Comparison of ENCODE assay signal across 24 mouse cellular contexts in genomic region chr16:38354185-38354913, GRCm38 (mm10). TPM values are rescaled to one million over a fixed set of nuclear protein-coding genes. Genes with fewer than 3 reads are reported as not detected.
DNase-seq lines count a peak whose midpoint lies in the region; ATAC-seq and TF ChIP-seq lines count a peak whose summit lies in the region.
"Had no signal": no experiment of that assay in that cellular context is flagged by ENCODE, and none has a peak within 500 bp of the region (broad histone marks: within the 10 kb centered on the region; RNA-seq: fewer than 3 reads in every experiment).

No protein-coding gene starts in this region.

- peaks cover 4% of the 10 kb centered on the region for H3K36me3 ChIP-seq in heart, embryonic 15.5 days
- peaks cover 87% of the 10 kb centered on the region for H3K36me3 ChIP-seq in megakaryocyte, embryonic 14.5 days (replicated peaks; ENCODE audit: low read length)

- H3K27ac ChIP-seq in heart, embryonic 15.5 days: peak overlapping the region; percentile 38; the same call in 1 of the 2 replicates
- H3K27ac ChIP-seq in cerebellum, adult 2 months (ENCODE audit: insufficient read depth, low read length): no peak overlapping the region
- H3K27ac ChIP-seq: embryonic facial prominence, embryonic 12.5 days; forebrain, embryonic 15.5 days; hindbrain, embryonic 10.5 days; hindbrain, embryonic 14.5 days had no signal

- no peaks in the 10 kb centered on the region for H3K27me3 ChIP-seq in heart, embryonic 15.5 days
- H3K27me3 ChIP-seq in megakaryocyte, embryonic 14.5 days (replicated peaks): no peaks in the 10 kb centered on the region
- H3K27me3 ChIP-seq in cerebellum, adult 2 months (ENCODE audit: control insufficient read depth, insufficient read depth, low read length): no peaks in the 10 kb centered on the region
- H3K27me3 ChIP-seq: embryonic facial prominence, embryonic 12.5 days; forebrain, embryonic 15.5 days had no signal

- H3K4me1 ChIP-seq in heart, embryonic 15.5 days (replicated peaks): peaks cover 38% of the 10 kb centered on the region
- peaks cover 80% of the 10 kb centered on the region for H3K4me1 ChIP-seq in megakaryocyte, embryonic 14.5 days
- no peaks in the 10 kb centered on the region for H3K4me1 ChIP-seq in cerebellum, adult 2 months (ENCODE audit: control insufficient read depth, insufficient read depth, low read length)
- H3K4me1 ChIP-seq: embryonic facial prominence, embryonic 12.5 days; forebrain, embryonic 15.5 days; hindbrain, embryonic 10.5 days had no signal

- 55% methylated on average over 5 of the region's 5 CpGs for WGBS in heart, embryonic 15.5 days
- WGBS in cerebellum, adult 2 months: 94% methylated on average over 5 of the region's 5 CpGs

- no peak overlapping the region for H3K4me2 ChIP-seq in heart, embryonic 15.5 days
- H3K4me2 ChIP-seq: embryonic facial prominence, embryonic 12.5 days; forebrain, embryonic 15.5 days; hindbrain, embryonic 14.5 days had no signal

- no peak for DNase-seq in heart, adult 8-10 months (ENCODE audit: low spot score)
- peak; percentile 25 for DNase-seq in induced T-regulatory cell, adult 2 months (ENCODE audit: low read depth)
- no peak for DNase-seq in cerebellum, adult 2 months
- DNase-seq in gastrocnemius, postnatal 4 days (ENCODE audit: low spot score in 2 of 2): no peak
- DNase-seq: adrenal gland, postnatal 25 days; cerebellum, adult 8-10 months; cerebellum, postnatal 14 days; kidney, adult 2 months had no signal

- TF ChIP-seq CTCF in cerebellum, adult 2 months (IDR thresholded peaks at IDR 0.05; ENCODE audit: borderline replicate concordance, insufficient read depth, low read depth, low read length): no peak

- ATAC-seq in heart, embryonic 15.5 days (replicated peaks; ENCODE audit: insufficient number of reproducible peaks, insufficient read depth, low FRiP score, low read depth): no peak
- ATAC-seq in megakaryocyte, adult 5-6 weeks (ENCODE audit: poor library complexity, severe bottlenecking): no peak; the same call in 1 of the 2 replicates
- ATAC-seq in megakaryocyte-erythroid progenitor cell, adult 5-6 weeks (replicated peaks; ENCODE audit: low FRiP score, low TSS enrichment, poor library complexity, severe bottlenecking): 0 out of 2 replicates have a peak, but pooled peaks have one; percentile 53
- ATAC-seq: forebrain, embryonic 15.5 days; intestine, embryonic 16.5 days had no signal

- TF ChIP-seq POLR2A in cerebellum, adult 2 months (IDR thresholded peaks at IDR 0.05; ENCODE audit: borderline replicate concordance, insufficient read depth, low read length): no peak

- H3K4me3 ChIP-seq in heart, embryonic 15.5 days: no peak overlapping the region
- peak overlapping the region; percentile 46 for H3K4me3 ChIP-seq in megakaryocyte, embryonic 14.5 days (replicated peaks)
- H3K4me3 ChIP-seq in cerebellum, adult 2 months (replicated peaks; ENCODE audit: insufficient read depth, low read depth, low read length): no peak overlapping the region
- H3K4me3 ChIP-seq: embryonic facial prominence, embryonic 12.5 days; forebrain, embryonic 15.5 days; hindbrain, embryonic 10.5 days had no signal

- H3K9ac ChIP-seq in heart, embryonic 15.5 days: no peak overlapping the region
- H3K9ac ChIP-seq: embryonic facial prominence, embryonic 12.5 days; forebrain, embryonic 15.5 days; hindbrain, embryonic 14.5 days had no signal

- H3K9me3 ChIP-seq in heart, embryonic 15.5 days (replicated peaks): no peaks in the 10 kb centered on the region
- H3K9me3 ChIP-seq in megakaryocyte, embryonic 14.5 days: no peaks in the 10 kb centered on the region
- H3K9me3 ChIP-seq: embryonic facial prominence, embryonic 12.5 days; forebrain, embryonic 15.5 days; hindbrain, embryonic 10.5 days had no signal

RNA-seq across cellular contexts. Expression of gene Gm21987, which starts 7.5 kb away (rescaled TPM):
- polyA plus RNA-seq in heart, embryonic 15.5 days (2015; fragmentation: Nextera tagmentation; extraction: Ambion mirVana): 3.2 and 4.1 TPM in 2 replicates
- not detected for total RNA-seq in heart, adult 8-10 months (2022)
- polyA plus RNA-seq in megakaryocyte, embryonic 14.5 days (2012; ENCODE audit: insufficient read depth, low replicate concordance): 272 and 1,896 TPM in 2 replicates
- not detected in 2 replicates for total RNA-seq in megakaryocyte, adult 5-6 weeks (2015)
- not detected in 2 replicates for total RNA-seq in megakaryocyte, adult 5-6 weeks (2017)
- not detected in 2 replicates for total RNA-seq in megakaryocyte-erythroid progenitor cell, adult 5-6 weeks (2014; fragmentation: Nextera tagmentation)
- not detected in 2 replicates for total RNA-seq in megakaryocyte-erythroid progenitor cell, adult 5-6 weeks (2017)
- polyA plus RNA-seq in cerebellum, adult 2 months (2012; rRNA removed): 0.41 TPM in 1 of 2 replicates, not detected in the other
- total RNA-seq in gastrocnemius, postnatal 4 days (2021): not detected
- total RNA-seq: adrenal gland, adult 18-20 months; adrenal gland, postnatal 25 days; ES-E14; gastrocnemius, adult 8-10 months; granulocyte monocyte progenitor cell, adult 5-6 weeks; heart, postnatal 10 days had no signal
- polyA plus RNA-seq: cortical plate, adult 2 months; embryonic facial prominence, embryonic 12.5 days; forebrain, embryonic 11.5 days; forebrain, embryonic 15.5 days; hindbrain, embryonic 10.5 days; hindbrain, embryonic 14.5 days; kidney, adult 2 months had no signal

RNA-seq across cellular contexts. Expression of gene Cox17, which starts 7.6 kb away (rescaled TPM):
- 224 and 350 TPM in 2 replicates for polyA plus RNA-seq in heart, embryonic 15.5 days (2015; fragmentation: Nextera tagmentation; extraction: Ambion mirVana)
- 100 to 1,000 TPM; 269 to 387 (median 331) TPM for total RNA-seq in heart, adult 8-10 months (2022)
- polyA plus RNA-seq in megakaryocyte, embryonic 14.5 days (2012; ENCODE audit: insufficient read depth, low replicate concordance): 25.9 and 292 TPM in 2 replicates
- total RNA-seq in megakaryocyte, adult 5-6 weeks (2015): 89.3 and 106 TPM in 2 replicates
- 210 and 268 TPM in 2 replicates for total RNA-seq in megakaryocyte, adult 5-6 weeks (2017)
- 228 and 369 TPM in 2 replicates for total RNA-seq in megakaryocyte-erythroid progenitor cell, adult 5-6 weeks (2014; fragmentation: Nextera tagmentation)
- 465 and 506 TPM in 2 replicates for total RNA-seq in megakaryocyte-erythroid progenitor cell, adult 5-6 weeks (2017)
- 240 and 256 TPM in 2 replicates for polyA plus RNA-seq in cerebellum, adult 2 months (2012; rRNA removed)
- total RNA-seq in gastrocnemius, postnatal 4 days (2021): 100 to 1,000 TPM; 109 to 129 TPM

RNA-seq across cellular contexts. Expression of gene Popdc2, which starts 7.7 kb away (rescaled TPM):
- polyA plus RNA-seq in heart, embryonic 15.5 days (2015; fragmentation: Nextera tagmentation; extraction: Ambion mirVana): 327 and 350 TPM in 2 replicates
- 100 to 1,000 TPM; 451 to 631 (median 553) TPM for total RNA-seq in heart, adult 8-10 months (2022)
- 2.8 and 5.0 TPM in 2 replicates for polyA plus RNA-seq in megakaryocyte, embryonic 14.5 days (2012; ENCODE audit: insufficient read depth, low replicate concordance)
- total RNA-seq in megakaryocyte, adult 5-6 weeks (2015): 0.38 and 3.9 TPM in 2 replicates
- 1.8 TPM in 1 of 2 replicates, not detected in the other for total RNA-seq in megakaryocyte, adult 5-6 weeks (2017)
- 10.0 and 10.1 TPM in 2 replicates for total RNA-seq in megakaryocyte-erythroid progenitor cell, adult 5-6 weeks (2014; fragmentation: Nextera tagmentation)
- total RNA-seq in megakaryocyte-erythroid progenitor cell, adult 5-6 weeks (2017): 3.1 TPM in 1 of 2 replicates, not detected in the other
- 0.31 and 0.36 TPM in 2 replicates for polyA plus RNA-seq in cerebellum, adult 2 months (2012; rRNA removed)
- 10 to 100 TPM; 42.5 to 57.1 TPM for total RNA-seq in gastrocnemius, postnatal 4 days (2021)
- total RNA-seq: granulocyte monocyte progenitor cell, adult 5-6 weeks had no signal

RNA-seq across cellular contexts. Expression of gene Maats1, which starts 12.4 kb away (rescaled TPM):
- 0.10 and 0.13 TPM in 2 replicates for polyA plus RNA-seq in heart, embryonic 15.5 days (2015; fragmentation: Nextera tagmentation; extraction: Ambion mirVana)
- total RNA-seq in heart, adult 8-10 months (2022): not detected
- polyA plus RNA-seq in megakaryocyte, embryonic 14.5 days (2012; ENCODE audit: insufficient read depth, low replicate concordance): not detected in 2 replicates
- total RNA-seq in megakaryocyte, adult 5-6 weeks (2015): not detected in 2 replicates
- total RNA-seq in megakaryocyte, adult 5-6 weeks (2017): not detected in 2 replicates
- not detected in 2 replicates for total RNA-seq in megakaryocyte-erythroid progenitor cell, adult 5-6 weeks (2014; fragmentation: Nextera tagmentation)
- 0.04 and 0.66 TPM in 2 replicates for total RNA-seq in megakaryocyte-erythroid progenitor cell, adult 5-6 weeks (2017)
- polyA plus RNA-seq in cerebellum, adult 2 months (2012; rRNA removed): 0.39 and 0.78 TPM in 2 replicates
- total RNA-seq in gastrocnemius, postnatal 4 days (2021): under 1 TPM in 1 of 2 experiments, not detected in 1; 0.20 TPM
- total RNA-seq: gastrocnemius, adult 8-10 months; granulocyte monocyte progenitor cell, adult 5-6 weeks; heart, postnatal 10 days had no signal

RNA-seq across cellular contexts. Expression of gene Nr1i2, which starts 59.7 kb away (rescaled TPM):
- polyA plus RNA-seq in heart, embryonic 15.5 days (2015; fragmentation: Nextera tagmentation; extraction: Ambion mirVana): 0.06 TPM in 1 of 2 replicates, not detected in the other
- total RNA-seq in heart, adult 8-10 months (2022): not detected
- not detected in 2 replicates for polyA plus RNA-seq in megakaryocyte, embryonic 14.5 days (2012; ENCODE audit: insufficient read depth, low replicate concordance)
- not detected in 2 replicates for total RNA-seq in megakaryocyte, adult 5-6 weeks (2015)
- total RNA-seq in megakaryocyte, adult 5-6 weeks (2017): not detected in 2 replicates
- total RNA-seq in megakaryocyte-erythroid progenitor cell, adult 5-6 weeks (2014; fragmentation: Nextera tagmentation): not detected in 2 replicates
- not detected in 2 replicates for total RNA-seq in megakaryocyte-erythroid progenitor cell, adult 5-6 weeks (2017)
- 0.05 TPM in 1 of 2 replicates, not detected in the other for polyA plus RNA-seq in cerebellum, adult 2 months (2012; rRNA removed)
- total RNA-seq in gastrocnemius, postnatal 4 days (2021): under 1 TPM in 1 of 2 experiments, not detected in 1; 0.16 TPM
- total RNA-seq: adrenal gland, adult 18-20 months; adrenal gland, postnatal 25 days; gastrocnemius, adult 8-10 months; granulocyte monocyte progenitor cell, adult 5-6 weeks; heart, postnatal 10 days had no signal
- polyA plus RNA-seq: cortical plate, adult 2 months; embryonic facial prominence, embryonic 12.5 days; forebrain, embryonic 11.5 days; forebrain, embryonic 15.5 days; hindbrain, embryonic 10.5 days; hindbrain, embryonic 14.5 days had no signal

Comparison
In these comparisons a context has a peak if more than half of its experiments do, and no peak if none do; other contexts are left out.
1. RNA of gene Popdc2, which starts 7.7 kb away (total RNA-seq): 451 to 631 TPM in heart, adult 8-10 months; 42.5 to 57.1 TPM in gastrocnemius, postnatal 4 days, 3.1 to 10.1 TPM in megakaryocyte-erythroid progenitor cell, adult 5-6 weeks and 0.38 to 3.9 TPM in megakaryocyte, adult 5-6 weeks; every median in the first group is over 4 times any median in the second.